Mouse (Mus musculus) testis, adult 2 months (tissue): ENCODE measurements around the gene Taf8.

Experiments
- CTCF ChIP-seq: fragments of 200-500 bp; IDR thresholded peaks from 2 replicates; pipeline ENCODE4 v1.5.1; 2012; ENCODE audit warnings: low read depth, mild to moderate bottlenecking, inconsistent platforms, low read length, moderate library complexity; ENCODE audit not compliant: control insufficient read depth, insufficient read depth, insufficient replicate concordance
- POLR2A ChIP-seq: fragments of 200-500 bp; IDR thresholded peaks from 2 replicates; pipeline ENCODE4 v1.6.1; 2012; ENCODE audit warnings: low read depth, mild to moderate bottlenecking, inconsistent platforms, low read length, moderate library complexity; ENCODE audit not compliant: control insufficient read depth

DNA sequence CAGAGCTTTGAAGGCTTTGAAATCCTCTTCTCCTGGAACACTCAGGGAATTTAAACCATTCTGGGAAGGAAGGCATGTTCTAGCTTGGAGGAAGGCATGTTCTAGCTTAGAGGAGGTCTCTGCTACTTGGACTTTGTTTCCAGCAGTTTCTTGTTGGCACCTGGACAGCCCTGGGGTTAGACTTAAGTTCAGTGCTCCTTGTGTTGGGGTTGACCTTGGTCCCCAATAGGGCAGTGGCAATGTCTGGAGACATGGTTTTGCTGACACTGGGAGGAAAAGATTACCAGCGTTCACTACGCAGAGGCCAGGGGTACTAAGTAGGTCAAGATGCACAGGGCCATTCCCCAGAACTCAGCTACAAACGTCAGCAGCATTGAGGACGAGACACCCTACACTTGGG is 26.9 kb downstream of the Taf8 start:
- TF ChIP-seq POLR2A (no peak), CTCF (no peak)
